Mouse (Mus musculus) c-Kit-positive CD71-positive TER-119-negative erythroid progenitor cells, embryonic 14.5 days (primary cell): ENCODE data around the gene Wdr64.

ENCODE experiments used
- DNase-seq: peaks from one replicate; pipeline ENCODE4 v3.0.0-alpha.2; 2013; ENCODE audit warnings: low read depth

Gene Wdr64

GRCm38 (mm10) chr1:175698293-175698692, at the start of gene Wdr64:
Wdr64 (plus strand) TSS chr1:175698593.
- DNase-seq, result no peak

GRCm38 (mm10) chr1:175648615-175649014, 49.8 kb upstream of the Wdr64 start:
- no peak for DNase-seq

- DNase-seq, result no peak
These were observed 38.5 kb upstream of the Wdr64 start for GRCm38 (mm10) chr1:175659900-175660299.

- DNase-seq, result peak; percentile 13
These were observed 29.6 kb upstream of the Wdr64 start for GRCm38 (mm10) chr1:175668666-175669405.

GRCm38 (mm10) chr1:175669456-175669855, 28.9 kb upstream of the Wdr64 start:
- no peak for DNase-seq

GRCm38 (mm10) chr1:175670042-175670441, 28.4 kb upstream of the Wdr64 start:
- no peak for DNase-seq

- no peak for DNase-seq
These were observed 26.8 kb upstream of the Wdr64 start for GRCm38 (mm10) chr1:175671626-175672025.

GRCm38 (mm10) chr1:175673563-175674325, 24.6 kb upstream of the Wdr64 start:
- no peak for DNase-seq

- DNase-seq, result no peak
These were observed 23.3 kb upstream of the Wdr64 start for GRCm38 (mm10) chr1:175675116-175675515.

- no peak for DNase-seq
These were observed 20.9 kb upstream of the Wdr64 start for GRCm38 (mm10) chr1:175677459-175677858.

- no peak for DNase-seq
These were observed 17.4 kb upstream of the Wdr64 start for GRCm38 (mm10) chr1:175680995-175681394.

- peak; percentile 11 for DNase-seq
These were observed 6.6 kb upstream of the Wdr64 start for GRCm38 (mm10) chr1:175691686-175692245.

GRCm38 (mm10) chr1:175692246-175692996, 6.0 kb upstream of the Wdr64 start, which contains the start of the genes Opn3 and Chml:
Opn3 (minus strand) TSS chr1:175692776.
Chml (minus strand) TSS chr1:175692901.
- peak; percentile 95 for DNase-seq

- DNase-seq, result no peak
These were observed 5.4 kb upstream of the Wdr64 start for GRCm38 (mm10) chr1:175692997-175693361.

GRCm38 (mm10) chr1:175693429-175693960, 4.9 kb upstream of the Wdr64 start:
- peak; percentile 6 for DNase-seq

GRCm38 (mm10) chr1:175699375-175699774, 982 bp downstream of the Wdr64 start:
- no peak for DNase-seq

- DNase-seq, result no peak
These were observed 1.4 kb downstream of the Wdr64 start for GRCm38 (mm10) chr1:175699796-175700195.

- no peak for DNase-seq
These were observed 2.8 kb downstream of the Wdr64 start for GRCm38 (mm10) chr1:175701145-175701544.

GRCm38 (mm10) chr1:175707599-175707998, 9.2 kb downstream of the Wdr64 start:
- no peak for DNase-seq

GRCm38 (mm10) chr1:175708013-175708412, 9.6 kb downstream of the Wdr64 start:
- no peak for DNase-seq

GRCm38 (mm10) chr1:175712338-175712909, 14.0 kb downstream of the Wdr64 start:
- no peak for DNase-seq

GRCm38 (mm10) chr1:175716832-175717231, 18.4 kb downstream of the Wdr64 start:
- no peak for DNase-seq
